Mouse (Mus musculus) pancreas, adult 10 weeks (tissue): ENCODE results near the gene Ttll5. TPM values are rescaled to one million over a fixed set of nuclear protein-coding genes. Genes with fewer than 3 reads are reported as not detected.

ENCODE experiments used
- polyA plus RNA-seq: library from polyadenylated mRNA; stranded (reverse); fragments of 350-450 nt; fragmentation: Illumina TruSeq; extraction: RNeasy Lipid Tissue Mini Kit (QIAGEN cat#74804); gene quantifications from one replicate; pipeline ENCODE4 v1.2.3, GENCODE M21; 2015; ENCODE audit warnings: low read depth, low replicate concordance; ENCODE audit not compliant: insufficient read depth

The Ttll5 gene
- 4.6 TPM for polyA plus RNA-seq

DNA sequence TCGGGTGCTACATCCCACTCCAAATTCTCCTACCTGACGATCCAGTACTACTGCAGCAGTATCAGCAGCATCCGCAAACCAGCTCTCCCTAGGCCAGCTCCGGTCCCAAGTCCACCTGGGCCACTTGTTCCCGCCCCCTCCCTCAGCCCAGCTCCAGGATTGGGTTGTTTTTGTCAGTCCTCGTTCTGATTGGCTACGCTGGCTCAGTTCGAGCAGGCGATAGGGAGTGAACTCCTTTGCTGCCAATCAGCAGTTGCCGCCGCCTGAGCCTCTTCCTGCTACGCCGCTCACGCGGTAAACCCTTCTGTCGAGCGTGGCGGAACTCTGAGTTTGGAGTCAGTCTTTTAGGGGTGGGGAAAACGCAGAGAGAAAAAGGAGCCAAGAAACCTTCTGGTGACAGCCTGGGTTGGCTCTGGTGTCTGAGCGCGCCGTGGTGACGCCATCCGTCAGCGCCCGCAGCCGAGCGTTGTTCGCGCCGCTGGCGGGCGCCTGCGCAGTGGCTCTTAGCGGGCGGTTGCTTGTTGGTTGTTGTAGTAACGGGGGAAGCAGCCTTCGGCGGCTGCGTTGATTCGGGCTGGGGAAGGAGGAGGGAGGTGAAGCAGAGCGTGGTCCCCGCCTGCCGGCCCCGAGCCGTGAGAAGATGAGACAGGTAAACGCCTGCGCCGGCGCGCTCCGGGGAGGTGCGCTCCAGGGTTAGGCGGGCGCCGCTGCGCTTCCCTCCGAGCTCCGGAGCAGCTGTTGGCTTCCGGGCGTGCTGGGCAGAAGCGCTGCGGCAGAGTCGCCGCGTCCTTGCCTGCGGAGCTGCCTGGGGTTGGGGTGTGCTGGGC lies at the start of gene Ttll5, which contains the start of gene Erg28:
Gene Ttll5, plus strand, starts transcription at position 222 of the 827 bp plus-strand sequence.
Gene Erg28, minus strand, starts transcription at position 113 of the 827 bp plus-strand sequence.

DNA sequence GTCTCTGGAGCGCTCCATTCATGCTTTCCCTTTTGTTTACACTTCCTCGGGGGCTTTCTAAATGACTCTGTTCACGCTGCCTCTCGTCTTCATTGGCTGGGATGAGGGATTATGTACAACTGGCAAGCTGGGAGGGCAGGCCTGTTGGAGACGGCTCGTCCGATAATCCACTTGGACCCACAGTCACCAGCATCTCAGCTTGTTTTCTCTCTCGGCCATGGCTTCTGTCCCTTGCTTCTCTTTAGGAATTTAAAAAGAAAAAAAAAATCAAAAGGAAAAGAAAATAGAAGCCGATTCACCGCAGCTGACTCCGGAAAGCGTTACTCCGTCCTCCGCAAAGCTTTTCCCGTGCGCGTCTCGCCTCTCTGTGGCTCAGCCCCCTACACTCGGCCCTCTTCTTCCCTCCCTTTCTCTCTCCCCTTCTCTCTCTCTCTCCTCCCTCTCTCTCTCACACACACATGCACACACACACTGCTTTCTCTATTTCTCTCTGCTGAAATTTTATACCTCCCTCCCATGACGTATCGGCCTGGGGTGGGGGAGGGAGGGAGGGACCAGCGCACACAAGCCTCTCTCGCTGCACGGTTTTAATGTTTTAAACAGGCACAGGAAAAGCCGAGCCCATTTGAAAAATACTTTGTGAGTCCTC lies 254.2 kb downstream of the Ttll5 start, which contains the start of gene Tgfb3:
Gene Tgfb3, minus strand, starts transcription at position 489 of the 649 bp plus-strand sequence.

DNA sequence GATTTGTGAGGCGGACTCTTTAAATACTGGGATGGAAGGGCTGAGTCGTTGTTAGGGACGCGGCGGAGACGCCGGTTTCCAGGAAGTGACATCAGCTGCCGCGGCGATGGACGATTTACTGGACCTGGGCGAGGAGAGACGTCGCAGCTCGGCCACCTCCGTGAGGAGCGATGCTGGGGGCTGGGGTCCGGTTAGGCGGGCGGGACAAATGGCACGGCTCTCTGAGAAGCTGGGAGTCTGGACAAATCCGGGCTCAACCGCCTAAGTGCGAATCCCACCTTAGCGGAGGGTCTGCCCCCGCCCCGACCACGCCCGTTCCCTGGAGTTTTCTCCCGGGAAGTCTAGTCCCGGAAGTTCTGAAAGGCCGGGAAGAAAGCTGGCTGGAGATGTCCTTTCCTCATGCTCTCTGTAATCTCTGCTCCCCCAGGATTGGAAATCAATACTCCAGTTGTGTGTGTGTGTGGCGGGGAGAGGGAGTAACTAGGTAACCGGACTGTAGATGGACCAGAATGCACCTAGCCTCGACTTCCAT lies 258.1 kb downstream of the Ttll5 start, which contains the start of gene Ift43:
Gene Ift43, plus strand, starts transcription at position 61 of the 532 bp plus-strand sequence.

Other genes starting within 250 kb of the Ttll5 start
- 6.8 TPM for gene Jdp2, start 225.6 kb upstream of the Ttll5 start, polyA plus RNA-seq
- not detected for gene Batf, start 138.0 kb upstream of the Ttll5 start, polyA plus RNA-seq
- gene Flvcr2, start 78.1 kb upstream of the Ttll5 start, polyA plus RNA-seq, result 1.0 TPM
- 7.0 TPM for gene Erg28, start 109 bp upstream of the Ttll5 start, polyA plus RNA-seq